Mouse (Mus musculus) thymus, adult 2 months (tissue): ENCODE data around the gene Pip4k2a. TPM values are rescaled to one million over a fixed set of nuclear protein-coding genes. Genes with fewer than 3 reads are reported as not detected.
"Not testable (repeated sequence)": the region's sequence is repeated elsewhere in the genome, so short reads cannot be mapped to it uniquely, and the experiment has no call there.

ENCODE experiments used
- DNase-seq: peaks from one replicate; pipeline ENCODE4 v3.0.0; 2021
- H3K27ac ChIP-seq: fragments of 200-500 bp; 2 replicates; pipeline ENCODE4 v1.5.1; 2012; ENCODE audit warnings: low read length, control low read depth; ENCODE audit not compliant: control insufficient read depth, insufficient read depth
- H3K27me3 ChIP-seq: fragments of 200-500 bp; 2 replicates; pipeline ENCODE4 v1.6.1; 2012; ENCODE audit warnings: mild to moderate bottlenecking, low read length, moderate library complexity, mixed read lengths; ENCODE audit not compliant: control insufficient read depth, insufficient read depth
- H3K36me3 ChIP-seq: fragments of 200-500 bp; 2 replicates; pipeline ENCODE4 v1.6.1; 2012; ENCODE audit warnings: mild to moderate bottlenecking, low read length, moderate library complexity; ENCODE audit not compliant: control insufficient read depth, insufficient read depth
- H3K4me1 ChIP-seq: fragments of 200-500 bp; replicated peaks from 2 replicates; pipeline ENCODE4 v1.6.1; 2012; ENCODE audit warnings: low read length; ENCODE audit not compliant: control insufficient read depth, insufficient read depth
- H3K4me3 ChIP-seq: fragments of 200-500 bp; 2 replicates; pipeline ENCODE4 v1.5.1; 2012; ENCODE audit warnings: mild to moderate bottlenecking, low read length, control low read depth, moderate library complexity; ENCODE audit not compliant: control insufficient read depth, insufficient read depth
- CTCF ChIP-seq: fragments of 200-500 bp; IDR thresholded peaks from 2 replicates; pipeline ENCODE4 v1.5.1; 2012; ENCODE audit warnings: mild to moderate bottlenecking, control low read depth, low read length, moderate library complexity, borderline replicate concordance; ENCODE audit not compliant: control insufficient read depth, poor library complexity, insufficient read depth; ENCODE audit errors: extremely low read depth
- POLR2A ChIP-seq: fragments of 200-500 bp; IDR thresholded peaks from 2 replicates; pipeline ENCODE4 v1.6.1; 2012; ENCODE audit warnings: mild to moderate bottlenecking, low read length, control low read depth, moderate library complexity; ENCODE audit not compliant: control insufficient read depth, poor library complexity, insufficient read depth; ENCODE audit errors: extremely low read depth
- WGBS: fragments of 180-500 bp; shearing (Covaris S2); methylation state at CpG from one replicate; pipeline ENCODE4 v1.1.7; 2018; 5-methylcytosine and 5-hydroxymethylcytosine counted together
- polyA plus RNA-seq: library from polyadenylated mRNA; depleted of rRNA; stranded (reverse); fragments of >200 nt; gene quantifications from 2 replicates; pipeline ENCODE4 v1.2.3, GENCODE M21; 2012

Gene Pip4k2a
- polyA plus RNA-seq, 1 experiment: 61.2 TPM

GRCm38 (mm10) chr2:19011443-19011842 is 13.5 kb upstream of the Pip4k2a start:
- Histone ChIP-seq H3K4me3 (no peak overlapping the region), H3K36me3 (no peaks in the 10 kb centered on the region), H3K4me1 (peaks cover 25% of the 10 kb centered on the region), H3K27me3 (no peaks in the 10 kb centered on the region), H3K27ac (no peak overlapping the region)
- DNase-seq: no peak
- TF ChIP-seq POLR2A: no peak
- no peak for TF ChIP-seq CTCF
- WGBS: 76% methylated on average over 6 of the region's 6 CpGs

GRCm38 (mm10) chr2:19010541-19010940 is 12.6 kb upstream of the Pip4k2a start:
- 96% methylated on average over 1 of the region's 1 CpGs for WGBS
- not testable (repeated sequence) for H3K4me3 ChIP-seq

GRCm38 (mm10) chr2:19007580-19007979 is 9.7 kb upstream of the Pip4k2a start:
- H3K27me3 ChIP-seq: no peaks in the 10 kb centered on the region
- peaks cover 40% of the 10 kb centered on the region for H3K4me1 ChIP-seq
- DNase-seq: no peak
- H3K27ac ChIP-seq: no peak overlapping the region; the same call in 1 of the 2 replicates
- 18% methylated on average over 4 of the region's 4 CpGs for WGBS
- TF ChIP-seq CTCF (no peak), POLR2A (no peak)
- no peaks in the 10 kb centered on the region for H3K36me3 ChIP-seq
- H3K4me3 ChIP-seq: no peak overlapping the region

More at GRCm38 (mm10) chr2:19010541-19010940, 12.6 kb upstream of the Pip4k2a start:
- H3K4me1 ChIP-seq: peaks cover 31% of the 10 kb centered on the region
- not testable (repeated sequence) for DNase-seq, H3K36me3 ChIP-seq, H3K27ac ChIP-seq, H3K27me3 ChIP-seq

GRCm38 (mm10) chr2:19006124-19006523 is 8.2 kb upstream of the Pip4k2a start:
- WGBS: 49% methylated on average over 7 of the region's 7 CpGs
- H3K27ac ChIP-seq: peak overlapping the region; percentile 89
- TF ChIP-seq CTCF: no peak
- no peak for TF ChIP-seq POLR2A

GRCm38 (mm10) chr2:19004801-19005200 is 6.9 kb upstream of the Pip4k2a start:
- H3K27ac ChIP-seq: peak overlapping the region; percentile 87
- H3K27me3 ChIP-seq: no peaks in the 10 kb centered on the region
- H3K36me3 ChIP-seq: no peaks in the 10 kb centered on the region
- WGBS: 14% methylated on average over 10 of the region's 10 CpGs
- no peak for TF ChIP-seq POLR2A
- TF ChIP-seq CTCF: no peak
- no peak overlapping the region for H3K4me3 ChIP-seq
- no peak for DNase-seq
- peaks cover 43% of the 10 kb centered on the region for H3K4me1 ChIP-seq

More at GRCm38 (mm10) chr2:19006124-19006523, 8.2 kb upstream of the Pip4k2a start:
- Histone ChIP-seq H3K4me3 (no peak overlapping the region), H3K27me3 (no peaks in the 10 kb centered on the region), H3K4me1 (peaks cover 40% of the 10 kb centered on the region), H3K36me3 (no peaks in the 10 kb centered on the region)
- no peak for DNase-seq

- 89% methylated on average over 2 of the region's 2 CpGs for WGBS
- no peak for DNase-seq
- TF ChIP-seq CTCF: no peak
- H3K36me3 ChIP-seq: no peaks in the 10 kb centered on the region
- peak overlapping the region; percentile 50; the same call in 1 of the 2 replicates for H3K27ac ChIP-seq
- no peak overlapping the region for H3K4me3 ChIP-seq
- peaks cover 26% of the 10 kb centered on the region for H3K4me1 ChIP-seq
- H3K27me3 ChIP-seq: no peaks in the 10 kb centered on the region
Measured at GRCm38 (mm10) chr2:18999395-18999794, 1.5 kb upstream of the Pip4k2a start.

GRCm38 (mm10) chr2:18997387-18997971 is 447 bp downstream of the Pip4k2a start:
- Histone ChIP-seq H3K36me3 (no peaks in the 10 kb centered on the region), H3K27me3 (no peaks in the 10 kb centered on the region), H3K4me1 (peaks cover 16% of the 10 kb centered on the region), H3K27ac (peak overlapping the region; percentile 80), H3K4me3 (peak overlapping the region; percentile 85)
- peak; percentile 53 for DNase-seq
- TF ChIP-seq POLR2A: no peak
- no peak for TF ChIP-seq CTCF
- under 1% methylated on average over 46 of the region's 46 CpGs for WGBS
